Mouse (Mus musculus) brain, embryonic 14.5 days (tissue): ENCODE measurements at regions not wholly inside any gene's neighbourhood (a gene's known extent, or its start where the extent isn't known, plus 50 kb on each side); places are given as distances from the start of the nearest gene placed in this dataset.

Experiments
- CTCF ChIP-seq: fragments of 200-500 bp; IDR thresholded peaks from 2 replicates; pipeline ENCODE4 v1.5.1; 2012; ENCODE audit warnings: inconsistent platforms, mild to moderate bottlenecking, moderate library complexity, borderline replicate concordance; ENCODE audit not compliant: insufficient read depth, insufficient read length; ENCODE audit errors: extremely low read depth
- POLR2A ChIP-seq: fragments of 200-500 bp; IDR thresholded peaks from 2 replicates; pipeline ENCODE4 v1.6.1; 2012; ENCODE audit warnings: mild to moderate bottlenecking, inconsistent platforms, borderline replicate concordance; ENCODE audit not compliant: poor library complexity, insufficient read depth, insufficient read length, severe bottlenecking; ENCODE audit errors: extremely low read depth

DNA sequence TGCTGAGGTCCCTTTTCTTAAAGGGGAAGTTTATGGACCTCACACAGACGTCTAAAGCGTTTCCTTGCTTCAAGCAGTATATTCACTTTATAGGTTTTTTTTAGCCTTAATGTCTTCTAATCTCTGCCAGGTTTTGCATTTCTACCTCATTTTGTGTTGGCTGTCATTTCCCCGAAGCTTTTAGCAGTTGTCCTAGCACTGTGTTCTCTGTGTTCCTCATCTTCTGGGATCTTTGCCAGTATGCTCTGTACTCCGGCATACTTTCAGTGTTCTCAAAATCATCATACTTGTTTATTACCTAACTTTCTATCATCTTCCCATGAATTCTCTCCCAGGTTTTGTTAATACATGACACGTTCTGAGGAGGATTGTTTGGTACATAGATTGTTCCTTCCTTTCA lies 333.5 kb upstream of the Lsamp start:
- TF ChIP-seq CTCF (no peak), POLR2A (no peak)
